Mouse (Mus musculus): ENCODE measurements at regions not wholly inside any gene's neighbourhood (a gene's known extent, or its start where the extent isn't known, plus 50 kb on each side); places are given as distances from the start of the nearest gene placed in this dataset.
A peak's percentile ranks its signal among the peaks of the same experiment; 100 is the strongest.

DNA sequence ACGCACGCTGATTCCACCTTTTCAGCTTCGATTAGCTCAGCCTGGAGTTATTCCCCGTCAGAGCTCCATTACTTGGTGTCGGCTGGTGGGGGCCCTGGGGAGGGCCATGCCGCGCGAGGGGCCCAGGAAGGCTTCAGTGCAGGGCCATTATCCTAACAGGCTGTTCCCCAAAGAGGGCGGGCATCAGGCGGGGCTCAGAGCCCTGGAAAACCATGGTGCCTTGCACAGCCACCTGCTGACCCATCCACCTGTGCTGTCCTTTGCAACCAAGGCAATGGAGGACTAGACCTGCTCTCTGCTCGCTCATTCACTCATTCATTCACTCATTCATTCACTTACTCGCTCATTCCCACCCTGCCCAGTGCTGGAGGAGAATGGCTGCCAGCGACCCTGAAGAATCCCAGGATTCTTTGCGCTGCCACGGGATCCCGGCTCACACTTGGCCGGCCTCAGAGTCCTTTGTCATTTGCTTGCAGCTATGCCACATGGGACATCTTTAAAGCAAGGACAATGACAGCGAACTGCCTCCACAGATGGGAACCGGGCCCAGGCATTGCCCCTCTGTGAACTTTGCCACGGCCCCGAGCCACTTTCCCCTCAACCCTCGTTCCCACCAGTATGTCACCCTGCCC lies 78.6 kb upstream of the Nkx1-1 start:
- no peak for DNase-seq (ENCODE audit: low spot score in 2 of 2)

DNA sequence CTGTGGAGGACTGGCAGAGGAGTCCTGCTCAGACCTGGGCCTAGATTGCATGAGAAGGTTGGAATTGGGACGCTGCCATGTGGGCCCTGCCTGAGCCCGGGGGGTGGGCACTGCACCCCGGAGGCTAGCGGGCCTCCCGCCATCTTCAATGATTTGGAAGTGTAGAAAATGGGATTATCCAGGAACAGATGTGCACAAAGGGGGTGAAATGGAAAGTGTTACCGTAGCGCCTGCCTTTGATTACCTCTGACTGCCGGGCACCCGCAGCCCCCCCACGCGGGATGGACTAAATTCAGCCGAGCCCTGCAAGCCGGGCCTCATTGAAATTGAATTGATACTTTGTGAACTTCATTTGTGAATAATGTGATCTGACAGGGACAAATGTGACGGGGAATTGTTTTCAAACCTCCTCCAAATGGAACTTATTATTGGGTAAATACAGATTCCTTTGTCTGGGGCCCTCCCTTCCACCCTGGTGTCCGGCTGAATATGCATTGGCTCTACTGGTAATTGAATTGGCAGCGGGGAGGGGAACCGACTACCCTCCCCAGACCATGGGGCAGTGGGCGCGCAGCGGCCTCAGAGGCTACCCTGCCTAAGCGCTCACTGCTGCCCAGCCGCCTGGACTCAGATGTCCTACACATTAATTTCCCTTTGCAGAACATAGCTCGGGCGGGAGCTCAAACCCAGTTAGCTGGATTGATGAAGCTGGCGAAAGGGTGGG lies 77.9 kb upstream of the Nkx1-1 start:
- DNase-seq (ENCODE audit: low spot score in 2 of 2): no peak

DNA sequence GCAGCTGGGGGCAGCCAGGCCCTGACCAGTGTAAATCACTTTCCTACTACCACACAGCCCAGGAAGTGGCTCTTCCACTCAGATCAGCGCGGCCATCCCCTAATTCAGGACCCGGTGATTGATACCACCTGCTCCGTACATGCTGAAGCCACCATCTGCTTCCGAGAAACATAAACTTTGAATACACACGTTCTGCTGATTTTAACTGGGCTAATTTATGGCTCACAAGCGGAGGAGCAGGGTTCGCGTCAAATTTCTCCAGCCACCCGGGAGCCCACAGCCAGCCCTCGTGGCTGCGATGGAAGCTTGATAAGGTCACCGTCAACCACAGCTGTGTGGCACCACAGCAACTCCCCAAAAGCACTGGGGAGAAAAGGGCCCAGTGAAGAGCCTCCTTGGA lies 72.0 kb upstream of the Nkx1-1 start:
- DNase-seq (ENCODE audit: low spot score in 2 of 2): no peak

DNA sequence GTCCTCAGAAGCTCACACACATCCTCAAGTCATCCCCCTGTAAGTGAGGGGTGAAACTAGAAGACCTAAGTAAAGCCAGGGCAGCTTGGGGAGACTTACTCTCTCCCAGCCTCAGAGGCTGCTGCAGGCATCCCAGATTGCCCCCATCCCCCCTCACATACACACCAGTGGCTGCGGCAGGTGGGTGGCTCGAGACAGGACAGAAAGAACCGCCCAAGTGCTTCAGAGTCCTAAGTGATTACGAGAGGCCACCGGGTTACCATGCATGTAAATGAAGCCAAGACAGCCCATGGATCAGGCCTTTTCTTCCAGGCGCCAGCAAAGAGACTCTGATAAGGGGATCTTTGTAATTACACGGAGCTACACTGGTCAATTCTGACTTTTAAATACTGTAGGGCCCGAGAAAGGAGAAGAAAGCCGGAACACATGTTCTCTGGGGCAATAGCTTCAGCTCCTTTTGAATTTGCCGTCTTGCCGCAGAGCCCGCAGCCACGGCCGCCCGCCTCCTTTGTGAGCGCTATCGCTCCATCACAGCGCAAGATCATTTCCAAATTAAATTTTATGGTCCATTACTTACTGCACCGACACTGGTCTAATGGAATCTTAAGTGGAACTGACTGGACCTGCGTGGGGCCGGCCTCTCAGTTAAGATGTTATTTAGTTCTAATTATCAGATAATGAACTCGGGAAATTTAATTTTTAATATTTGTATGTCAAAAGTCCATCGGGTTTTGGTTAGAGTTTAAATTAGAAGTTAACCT lies 68.1 kb upstream of the Nkx1-1 start:
- no peak for DNase-seq (ENCODE audit: low spot score in 2 of 2)

DNA sequence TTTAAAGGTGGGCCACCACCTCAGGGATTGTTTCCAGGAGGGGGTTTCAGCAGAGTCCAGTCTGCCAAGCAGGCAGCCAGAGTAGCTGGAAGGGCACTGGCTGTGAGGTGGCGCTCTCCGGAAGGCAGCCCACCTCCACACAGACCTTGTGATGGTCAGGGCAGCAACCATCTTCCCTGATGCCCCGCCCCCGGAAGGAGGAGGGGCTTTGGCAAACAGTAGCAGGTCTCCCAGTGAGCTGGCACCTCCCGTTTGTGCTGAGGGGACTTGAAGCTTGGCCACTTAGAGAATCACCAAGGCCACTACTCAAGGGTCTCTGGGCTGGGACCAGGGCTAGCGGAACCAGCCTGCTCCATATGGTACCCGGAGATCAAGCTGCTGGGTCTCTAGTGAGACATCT lies 67.4 kb upstream of the Nkx1-1 start:
- DNase-seq (ENCODE audit: low spot score in 2 of 2): no peak

DNA sequence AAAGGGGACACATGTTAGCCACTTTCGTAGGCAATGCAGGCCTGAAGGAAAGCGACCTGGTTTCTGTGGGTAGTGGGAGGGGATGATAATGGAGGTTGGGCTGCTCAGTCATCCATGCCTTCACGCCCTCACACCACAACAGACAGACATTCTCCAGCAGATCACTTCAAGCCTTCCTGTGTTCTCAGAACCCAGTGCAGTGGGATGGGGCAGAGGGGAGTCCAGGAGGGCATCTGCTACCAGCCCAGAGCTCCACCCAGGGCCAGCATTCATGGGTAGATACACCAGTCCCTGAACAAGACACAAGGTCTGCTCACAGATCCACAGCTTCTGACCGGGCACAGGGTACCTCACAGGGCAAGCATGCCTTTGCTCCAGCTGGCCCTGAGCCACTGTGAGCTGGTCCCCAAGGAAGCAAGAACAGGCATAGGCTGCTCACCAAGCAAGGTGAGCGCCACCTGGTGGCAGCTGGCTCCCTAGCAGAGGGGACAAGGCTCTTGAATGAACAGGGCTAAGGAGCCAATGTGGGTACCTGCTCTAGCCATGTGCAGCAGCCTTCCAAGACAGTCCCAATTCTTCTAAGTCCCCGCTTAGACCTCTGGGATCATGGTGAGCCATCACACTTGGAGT lies 62.2 kb upstream of the Nkx1-1 start:
- peak; percentile 13 to 48 for DNase-seq (ENCODE audit: low spot score in 2 of 2)

DNA sequence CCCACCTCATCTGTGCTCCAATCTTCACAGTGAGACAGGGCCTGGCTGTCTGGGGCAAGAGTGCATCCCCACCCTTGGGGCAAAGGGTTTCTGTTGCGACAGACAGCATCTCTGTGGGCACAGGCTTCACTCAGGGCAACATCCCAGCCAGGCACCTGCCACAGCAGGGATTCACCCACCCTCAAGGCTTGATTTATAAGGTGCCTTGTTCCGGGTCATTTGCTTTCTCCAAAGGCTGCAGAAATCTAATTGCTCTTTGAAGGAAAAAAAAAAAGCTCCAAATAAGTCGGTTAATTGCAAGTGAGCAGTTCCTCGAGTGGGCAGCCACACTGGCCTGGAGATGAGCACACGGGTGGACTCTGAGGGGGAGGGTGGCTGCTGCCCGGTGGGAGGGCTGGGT lies 61.5 kb upstream of the Nkx1-1 start:
- no peak for DNase-seq (ENCODE audit: low spot score in 2 of 2)

DNA sequence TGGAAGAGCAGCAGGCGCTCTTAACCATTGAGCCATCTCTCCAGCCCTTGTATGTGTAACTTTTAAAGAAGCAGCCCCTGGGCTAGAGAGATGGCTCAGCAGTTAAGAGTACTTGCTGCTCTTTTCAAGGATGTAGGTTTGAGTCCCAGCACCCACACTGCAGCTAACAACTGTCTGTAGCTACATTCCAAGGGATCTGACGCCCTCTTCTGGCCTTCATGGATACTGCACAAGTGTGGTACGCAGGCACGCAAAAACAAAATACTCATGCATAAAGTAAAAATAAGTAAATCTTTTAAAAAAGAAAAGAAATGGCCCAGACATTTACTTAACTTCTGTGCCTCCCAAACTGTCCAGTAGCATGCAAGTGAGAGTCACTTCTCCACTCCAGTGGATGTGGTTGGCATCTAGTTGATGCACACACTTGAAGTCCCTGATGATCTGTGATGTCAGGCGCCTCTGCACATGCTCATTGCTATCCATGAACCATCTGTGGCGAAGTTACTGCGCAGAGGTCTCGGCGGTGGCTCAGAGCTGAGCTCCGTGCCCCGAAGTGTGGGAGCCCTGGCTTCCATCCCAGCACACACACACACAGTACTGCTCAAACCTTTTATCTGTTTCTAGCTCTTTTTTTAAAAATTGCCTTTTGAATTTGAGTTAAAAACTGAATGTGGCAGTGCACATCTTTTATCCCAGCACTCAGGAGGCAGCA lies 59.0 kb upstream of the Nkx1-1 start:
- no peak for DNase-seq (ENCODE audit: low spot score in 2 of 2)

DNA sequence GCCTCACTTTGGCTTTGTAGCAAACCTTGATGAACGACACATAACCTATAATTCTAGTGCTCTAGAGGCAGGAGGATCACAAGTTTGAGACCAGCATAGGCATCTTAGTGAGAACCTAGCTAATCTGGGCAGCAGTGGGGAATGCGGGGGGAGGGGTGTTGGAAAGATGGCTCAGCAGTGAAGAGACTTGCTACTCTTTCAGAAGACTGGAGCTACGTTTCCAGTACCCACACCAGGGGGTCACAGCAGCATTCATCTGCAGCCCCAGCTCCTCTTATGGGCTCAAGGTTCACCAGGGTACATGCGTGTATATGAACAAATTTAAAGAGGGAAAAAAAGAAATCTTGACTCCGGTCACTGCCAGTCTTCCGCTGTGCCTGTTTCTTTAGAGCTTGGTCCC lies 55.5 kb upstream of the Nkx1-1 start:
- DNase-seq (ENCODE audit: low spot score in 2 of 2): no peak

DNA sequence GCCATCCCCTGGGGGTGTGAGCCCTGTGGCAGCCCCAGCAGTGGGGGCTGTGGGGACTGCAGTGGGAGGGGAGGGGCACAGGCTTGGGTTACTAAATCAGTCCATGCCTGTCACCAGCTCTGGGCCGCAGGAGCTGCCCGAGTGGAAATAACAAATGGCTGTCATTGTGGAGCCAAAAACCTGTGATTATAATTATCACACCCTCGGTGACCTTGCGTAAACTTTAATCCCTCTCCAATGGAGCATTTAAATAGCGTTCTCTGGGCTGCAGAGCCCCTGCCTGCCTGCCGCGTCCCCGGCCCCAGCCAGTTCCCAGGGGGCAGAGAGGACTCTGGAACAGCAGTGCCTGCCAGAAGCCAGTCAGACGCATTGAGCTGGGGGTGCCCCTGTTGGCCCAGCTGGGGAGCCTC lies 54.4 kb upstream of the Nkx1-1 start:
- peak; percentile 34 to 44 for DNase-seq (ENCODE audit: low spot score in 2 of 2)

DNA sequence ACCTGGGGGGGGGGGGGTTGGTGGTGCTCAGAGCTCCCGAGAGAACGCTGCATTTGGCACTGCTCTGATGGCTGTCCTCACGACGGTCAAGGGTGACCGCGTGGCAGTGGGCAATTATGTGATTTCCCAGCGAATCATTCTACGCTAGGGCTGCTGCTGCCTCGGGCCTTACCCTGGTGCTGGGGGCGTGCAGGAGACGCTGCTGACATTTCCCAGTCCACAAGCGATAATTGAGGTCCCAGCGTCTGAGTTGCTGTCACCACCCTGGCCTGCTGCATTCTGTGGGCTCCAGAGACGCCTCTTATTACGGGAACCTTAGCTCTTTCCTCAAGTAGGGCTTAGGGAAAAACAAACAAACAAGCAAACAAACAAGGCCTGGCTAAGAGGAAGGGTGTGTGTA lies 52.0 kb upstream of the Nkx1-1 start:
- DNase-seq (ENCODE audit: low spot score in 2 of 2): no peak
